Mouse (Mus musculus) brain, embryonic 14.5 days (tissue): ENCODE results near the gene Ints14. TPM values are rescaled to one million over a fixed set of nuclear protein-coding genes. Genes with fewer than 3 reads are reported as not detected.

Experiments used
- DNase-seq: peaks from one replicate; pipeline ENCODE4 v3.0.0-alpha.2; 2011; ENCODE audit warnings: low read depth
- CTCF ChIP-seq: fragments of 200-500 bp; IDR thresholded peaks from 2 replicates; pipeline ENCODE4 v1.5.1; 2012; ENCODE audit warnings: inconsistent platforms, mild to moderate bottlenecking, moderate library complexity, borderline replicate concordance; ENCODE audit not compliant: insufficient read depth, insufficient read length; ENCODE audit errors: extremely low read depth
- POLR2A ChIP-seq: fragments of 200-500 bp; IDR thresholded peaks from 2 replicates; pipeline ENCODE4 v1.6.1; 2012; ENCODE audit warnings: mild to moderate bottlenecking, inconsistent platforms, borderline replicate concordance; ENCODE audit not compliant: poor library complexity, insufficient read depth, insufficient read length, severe bottlenecking; ENCODE audit errors: extremely low read depth
- polyA plus RNA-seq: library from polyadenylated mRNA; depleted of rRNA; stranded (reverse); fragments of >200 nt; gene quantifications from 2 replicates; pipeline ENCODE4 v1.2.3, GENCODE M21; 2012; rRNA removed

Ints14 gene
- polyA plus RNA-seq, result 33.5 and 35.6 TPM in 2 replicates

DNA sequence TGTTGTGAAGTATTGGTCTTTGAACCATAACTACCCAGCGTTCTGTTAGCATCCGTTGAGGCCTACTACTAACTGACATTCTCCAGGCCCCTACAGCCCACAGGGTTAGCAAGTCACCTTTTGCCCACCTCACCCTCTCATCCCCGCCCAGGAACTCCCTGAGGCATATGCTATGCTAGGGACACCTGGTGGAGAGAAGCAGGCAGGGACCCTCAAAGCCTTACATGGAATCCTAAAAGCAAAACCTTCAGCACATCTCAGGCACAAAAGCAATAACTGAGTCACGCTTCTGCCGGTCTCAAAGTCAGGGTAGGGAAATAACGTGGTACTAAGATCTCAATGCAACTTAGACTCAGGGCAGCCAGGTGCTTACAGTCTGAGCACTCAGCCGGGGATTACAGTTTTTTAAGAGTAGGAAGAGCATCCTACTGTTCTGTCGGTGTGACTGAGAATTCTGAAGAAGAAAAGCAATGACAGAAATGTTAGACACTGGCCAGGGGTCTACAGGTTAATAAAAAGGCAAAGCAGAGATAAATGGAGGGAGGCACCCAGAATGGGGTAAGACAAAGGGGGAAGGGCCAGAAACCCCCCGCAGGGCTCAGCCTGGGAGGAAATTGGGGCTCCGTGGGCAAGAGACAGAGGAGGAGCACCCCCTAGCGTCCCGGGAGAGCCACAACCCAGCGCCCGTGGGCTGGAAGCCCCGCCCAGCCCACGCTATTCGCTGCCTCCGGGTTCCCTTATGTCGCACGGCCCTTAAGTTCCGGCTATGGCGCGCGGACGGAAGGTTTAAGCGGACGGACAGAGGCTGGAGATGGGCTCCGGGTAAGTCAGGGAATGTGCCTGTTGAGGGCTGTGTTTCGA is at the start of gene Ints14:
Ints14 (plus strand) TSS at position 789 of the 861 bp plus-strand sequence.
- TF ChIP-seq CTCF (peak; percentile 91), POLR2A (peak; percentile 42; the same call in 1 of the 2 replicates)

DNA sequence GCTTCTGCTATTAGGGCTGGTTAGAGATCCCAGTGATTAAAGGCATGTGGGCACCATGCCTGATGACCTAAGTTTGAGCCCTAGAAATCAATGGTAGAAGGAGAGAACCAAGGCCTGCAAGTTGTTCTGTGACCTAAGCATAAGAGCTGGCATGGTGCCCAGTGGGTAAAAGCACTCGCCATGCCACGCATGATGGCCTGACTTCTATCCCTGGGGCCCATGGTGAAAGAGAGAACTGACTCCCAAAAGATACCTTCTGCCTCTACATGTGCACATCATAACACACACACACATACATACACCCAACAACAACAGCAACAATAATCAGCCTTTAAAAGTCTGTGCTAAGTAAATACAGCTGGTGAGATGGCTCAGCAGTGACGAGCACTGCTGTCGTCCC is 47.3 kb upstream of the Ints14 start:
- TF ChIP-seq CTCF (no peak), POLR2A (no peak)
- DNase-seq, result no peak

More for the DNA sequence above, at the start of gene Ints14:
- DNase-seq, result peak; percentile 98

- no peak for TF ChIP-seq POLR2A
- no peak for TF ChIP-seq CTCF
- DNase-seq, result no peak
These were observed 46.7 kb upstream of the Ints14 start for GRCm38 (mm10) chr9:64913973-64914372.

DNA sequence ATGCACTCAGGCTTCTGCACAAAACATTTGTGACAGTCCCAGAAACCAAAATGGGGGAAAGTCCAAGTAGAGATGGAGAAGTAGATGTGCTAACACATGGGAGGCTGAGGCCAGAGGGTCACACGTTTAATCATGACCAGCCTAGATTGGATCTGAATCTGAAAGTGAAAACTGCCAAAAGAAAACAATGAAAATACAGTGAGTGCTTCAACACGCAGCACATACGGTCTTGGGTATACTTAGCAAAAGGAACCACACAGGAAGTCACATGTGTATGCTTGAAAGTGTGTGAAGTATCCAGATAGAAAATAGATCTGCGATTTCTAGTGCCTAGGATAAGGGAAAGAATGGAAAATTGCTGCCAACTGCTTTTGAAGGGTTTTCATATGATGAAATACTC is 46.1 kb upstream of the Ints14 start:
- TF ChIP-seq POLR2A (no peak), CTCF (no peak)
- DNase-seq, result no peak

GRCm38 (mm10) chr9:64918560-64918959 is 42.1 kb upstream of the Ints14 start:
- DNase-seq, result peak; percentile 46
- TF ChIP-seq POLR2A (no peak), CTCF (no peak)

GRCm38 (mm10) chr9:64925771-64926170 is 34.9 kb upstream of the Ints14 start:
- peak; percentile 59 for DNase-seq
- no peak for TF ChIP-seq POLR2A
- no peak for TF ChIP-seq CTCF

GRCm38 (mm10) chr9:64926201-64926991 is 34.3 kb upstream of the Ints14 start:
- DNase-seq, result peak; percentile 71
- no peak for TF ChIP-seq CTCF
- TF ChIP-seq POLR2A, result no peak

DNA sequence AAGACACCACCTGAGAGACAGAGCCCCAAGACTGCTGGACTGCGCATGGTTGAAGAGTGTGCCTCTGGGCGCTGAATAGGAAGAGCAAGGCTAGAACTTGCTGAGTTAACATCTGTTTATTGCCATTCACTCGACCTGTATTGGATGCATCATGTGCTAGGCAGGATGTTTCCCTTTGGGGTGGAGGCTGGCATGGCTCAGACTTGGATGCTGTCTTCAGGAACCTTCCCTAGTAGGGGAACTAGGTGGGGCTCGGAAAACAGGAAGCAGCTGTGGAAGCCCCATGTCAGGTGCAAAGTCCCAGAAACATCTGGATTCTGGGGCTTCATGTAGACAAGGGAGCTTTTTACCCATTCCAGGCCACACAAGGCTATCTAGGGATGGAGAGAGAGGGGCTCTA is 30.4 kb upstream of the Ints14 start:
- TF ChIP-seq POLR2A (no peak), CTCF (no peak)
- DNase-seq, result no peak

GRCm38 (mm10) chr9:64931751-64932610 is 28.7 kb upstream of the Ints14 start:
- no peak for TF ChIP-seq CTCF
- no peak for TF ChIP-seq POLR2A
- no peak for DNase-seq

DNA sequence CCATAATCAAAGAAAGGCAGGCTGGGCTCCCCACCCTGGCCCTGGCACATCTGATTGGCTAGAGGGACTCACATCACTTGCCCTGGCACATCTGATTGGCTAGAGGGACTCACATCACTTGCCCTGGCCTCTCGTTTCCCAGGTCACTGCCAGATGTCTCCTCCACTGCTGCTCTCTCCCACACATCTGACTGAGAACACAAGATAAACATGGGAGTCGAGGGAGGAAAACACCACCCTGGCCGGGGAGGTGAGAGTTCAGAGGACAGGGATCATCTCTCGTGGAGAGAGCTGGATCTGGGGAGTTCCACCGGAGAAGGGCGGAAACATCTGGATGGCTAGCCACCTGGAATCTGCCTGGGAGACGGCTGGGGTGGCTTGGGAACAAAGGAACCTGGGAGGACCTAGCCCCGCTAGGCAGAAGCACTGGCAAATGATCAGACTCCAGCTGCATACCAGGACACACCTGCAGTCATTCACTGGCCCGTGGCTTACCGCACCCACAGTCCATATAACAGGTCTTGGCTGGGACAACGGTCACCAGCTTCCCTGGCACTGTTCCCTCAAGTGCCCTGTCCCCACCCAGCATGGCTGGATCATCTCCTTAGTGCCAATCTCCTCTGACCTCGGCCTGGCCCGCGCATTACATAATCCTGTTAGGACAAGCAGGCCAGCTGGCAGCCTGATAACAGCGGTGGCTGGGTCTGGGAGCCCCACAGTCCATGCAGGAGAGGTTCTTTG is 26.5 kb upstream of the Ints14 start:
- peak; percentile 48 for DNase-seq
- no peak for TF ChIP-seq POLR2A
- no peak for TF ChIP-seq CTCF

- TF ChIP-seq CTCF (peak; percentile 63; the same call in 1 of the 2 replicates), POLR2A (no peak)
- peak; percentile 62 for DNase-seq
These were observed 24.2 kb upstream of the Ints14 start for GRCm38 (mm10) chr9:64936508-64936907.
